Mouse (Mus musculus) lung, embryonic 16.5 days (tissue): ENCODE results near the gene Fkbp9. TPM values are rescaled to one million over a fixed set of nuclear protein-coding genes. Genes with fewer than 3 reads are reported as not detected.

Experiments
- ATAC-seq: fragments of 200-750 bp; cut with Nextera tagmentation; 2 replicates; pipeline ENCODE4 v1.8.0; 2017; ENCODE audit warnings: low read depth, mild to moderate bottlenecking, moderate library complexity
- H3K27ac ChIP-seq: fragments of 300-500 bp; sonication (generic); 2 replicates; pipeline ENCODE4 v1.5.1; 2014; ENCODE audit warnings: mild to moderate bottlenecking, control low read depth, low read length
- H3K27me3 ChIP-seq: fragments of 300-500 bp; sonication (generic); 2 replicates; pipeline ENCODE4 v1.6.1; 2014; ENCODE audit warnings: low read depth, low read length, mixed read lengths; ENCODE audit not compliant: control insufficient read depth, insufficient read depth
- H3K36me3 ChIP-seq: fragments of 300-500 bp; sonication (generic); 2 replicates; pipeline ENCODE4 v1.6.1; 2014; ENCODE audit warnings: low read length; ENCODE audit not compliant: control insufficient read depth, insufficient read depth
- H3K4me1 ChIP-seq: fragments of 300-500 bp; sonication (generic); replicated peaks from 2 replicates; pipeline ENCODE4 v1.6.1; 2014; ENCODE audit warnings: low read length, mixed read lengths; ENCODE audit not compliant: control insufficient read depth, insufficient read depth
- H3K4me2 ChIP-seq: fragments of 300-500 bp; sonication (generic); 2 replicates; pipeline ENCODE4 v1.6.1; 2014; ENCODE audit warnings: low read depth, low read length, control low read depth
- H3K4me3 ChIP-seq: fragments of 300-500 bp; sonication (generic); 2 replicates; pipeline ENCODE4 v1.5.1; 2014; ENCODE audit warnings: mild to moderate bottlenecking, low read length, control low read depth
- H3K9ac ChIP-seq: fragments of 300-500 bp; sonication (generic); 2 replicates; pipeline ENCODE4 v1.6.1; 2014; ENCODE audit warnings: low read length, control low read depth
- H3K9me3 ChIP-seq: fragments of 300-500 bp; sonication (generic); 2 replicates; pipeline ENCODE4 v1.6.1; 2016; ENCODE audit warnings: low read length; ENCODE audit not compliant: control insufficient read depth
- WGBS: fragments of 180-500 bp; shearing (Covaris S2); extraction: QIAGEN DNeasy Blood & Tissue Kit; methylation state at CpG from one replicate; pipeline ENCODE4 v1.1.7; 2014; 5-methylcytosine and 5-hydroxymethylcytosine counted together
- polyA plus RNA-seq: library from polyadenylated mRNA; unstranded; fragments of >200 nt; fragmentation: Nextera tagmentation; extraction: Ambion mirVana; gene quantifications from 2 replicates; pipeline ENCODE4 v1.2.1, GENCODE M21; 2015

Fkbp9 gene
- polyA plus RNA-seq, 1 experiment from 2014 or later: 184 TPM

DNA sequence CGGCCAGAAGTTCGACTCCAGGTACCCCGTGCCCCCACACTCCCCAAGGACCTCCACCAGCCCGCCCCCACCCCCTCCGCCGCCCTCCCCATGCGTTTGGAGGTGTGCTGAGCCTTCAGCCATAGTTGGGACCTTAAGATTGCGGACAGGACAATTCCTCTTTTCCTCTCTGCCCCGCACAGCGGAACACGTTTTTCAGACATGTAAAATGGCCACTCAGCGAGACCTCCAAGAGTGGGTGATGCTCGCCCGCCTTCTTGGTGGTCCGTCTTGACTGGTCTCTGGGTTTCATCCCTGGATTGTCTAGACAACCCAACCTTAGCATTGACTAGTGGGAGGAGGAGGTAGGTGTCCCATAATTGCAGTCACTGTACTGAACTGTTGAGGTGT lies 543 bp downstream of the Fkbp9 start:
- Histone ChIP-seq H3K9ac (peak overlapping the region; percentile 91), H3K4me3 (peak overlapping the region; percentile 83), H3K27me3 (no peaks in the 10 kb centered on the region), H3K4me2 (peak overlapping the region; percentile 69), H3K36me3 (peaks cover 2% of the 10 kb centered on the region), H3K4me1 (peaks cover 9% of the 10 kb centered on the region), H3K27ac (peak overlapping the region; percentile 92), H3K9me3 (no peaks in the 10 kb centered on the region)
- ATAC-seq: no peak; the same call in 1 of the 2 replicates
- 0% methylated on average over 15 of the region's 15 CpGs for WGBS

DNA sequence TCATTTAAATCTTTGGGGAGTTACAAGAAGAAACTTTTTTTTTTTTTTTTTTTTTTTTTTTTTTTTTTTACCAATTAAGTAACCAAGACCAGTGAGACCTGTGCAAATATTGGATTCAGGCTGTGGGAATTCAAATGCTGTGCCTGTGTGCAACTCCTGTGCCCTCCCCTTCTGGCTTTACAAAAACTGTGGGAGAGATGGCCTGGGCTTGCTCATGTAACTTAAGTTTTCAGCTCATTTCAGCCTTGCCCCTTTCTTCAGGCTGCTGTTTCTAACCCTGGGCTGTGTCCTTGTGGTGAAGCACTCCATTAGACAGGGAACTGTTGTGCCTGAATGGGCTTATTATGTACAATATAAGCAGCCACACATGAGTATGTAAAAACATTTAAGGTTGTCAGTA lies 971 bp downstream of the Fkbp9 start:
- H3K4me1 ChIP-seq: peaks cover 9% of the 10 kb centered on the region
- H3K9ac ChIP-seq: peak overlapping the region; percentile 91
- ATAC-seq: no peak
- no peaks in the 10 kb centered on the region for H3K9me3 ChIP-seq
- H3K4me3 ChIP-seq: peak overlapping the region; percentile 83
- H3K4me2 ChIP-seq: peak overlapping the region; percentile 69
- no peaks in the 10 kb centered on the region for H3K27me3 ChIP-seq
- H3K27ac ChIP-seq: no peak overlapping the region
- peaks cover 2% of the 10 kb centered on the region for H3K36me3 ChIP-seq

DNA sequence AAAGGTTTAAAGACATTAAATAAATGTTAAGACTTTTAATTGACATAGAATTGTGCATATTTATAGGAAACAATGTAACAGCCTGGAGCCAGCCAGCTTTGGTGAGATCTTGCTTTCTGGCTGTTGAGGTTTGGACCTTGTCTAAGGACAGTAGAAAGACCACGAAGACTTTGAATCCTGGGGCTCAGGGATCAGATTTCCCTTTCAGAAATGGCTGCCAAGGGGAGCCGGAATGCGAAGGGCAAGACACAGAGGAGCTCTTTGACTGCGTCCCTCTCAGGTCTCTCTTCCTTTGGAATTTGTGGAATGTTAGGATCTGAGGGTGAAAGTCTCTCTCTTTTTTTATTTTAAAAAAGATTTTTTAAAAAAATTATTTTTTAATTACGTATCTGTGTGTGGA lies 2.9 kb downstream of the Fkbp9 start:
- H3K9ac ChIP-seq: no peak overlapping the region
- no peak overlapping the region for H3K4me2 ChIP-seq
- no peak for ATAC-seq
- WGBS: 44% methylated on average over 5 of the region's 5 CpGs
- no peak overlapping the region; the same call in 1 of the 2 replicates for H3K27ac ChIP-seq
- H3K4me1 ChIP-seq: peaks cover 9% of the 10 kb centered on the region
- H3K4me3 ChIP-seq: no peak overlapping the region
- H3K9me3 ChIP-seq: no peaks in the 10 kb centered on the region
- H3K36me3 ChIP-seq: peaks cover 2% of the 10 kb centered on the region
- H3K27me3 ChIP-seq: no peaks in the 10 kb centered on the region

DNA sequence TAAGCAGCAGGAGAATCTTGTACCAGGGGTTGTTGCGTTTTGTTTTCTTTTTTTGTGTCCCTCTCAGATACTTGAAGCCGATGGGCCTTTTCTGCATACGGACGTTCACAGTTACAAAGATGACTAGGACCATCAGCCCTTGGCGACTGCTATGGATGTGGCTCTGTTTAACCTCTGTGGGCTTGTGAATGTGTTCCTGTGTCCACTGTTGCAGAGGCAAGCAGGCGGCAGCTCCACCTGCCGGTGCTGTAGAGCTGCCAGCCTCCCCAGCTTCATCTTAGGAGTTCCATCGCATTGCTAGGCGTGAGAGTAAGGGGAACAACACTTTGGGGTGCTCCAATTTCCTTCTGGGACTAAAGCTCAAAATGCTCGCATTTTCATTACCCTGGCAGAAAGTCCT lies 3.7 kb downstream of the Fkbp9 start:
- WGBS: 86% methylated on average over 10 of the region's 10 CpGs
- H3K27me3 ChIP-seq: no peaks in the 10 kb centered on the region
- ATAC-seq: no peak

DNA sequence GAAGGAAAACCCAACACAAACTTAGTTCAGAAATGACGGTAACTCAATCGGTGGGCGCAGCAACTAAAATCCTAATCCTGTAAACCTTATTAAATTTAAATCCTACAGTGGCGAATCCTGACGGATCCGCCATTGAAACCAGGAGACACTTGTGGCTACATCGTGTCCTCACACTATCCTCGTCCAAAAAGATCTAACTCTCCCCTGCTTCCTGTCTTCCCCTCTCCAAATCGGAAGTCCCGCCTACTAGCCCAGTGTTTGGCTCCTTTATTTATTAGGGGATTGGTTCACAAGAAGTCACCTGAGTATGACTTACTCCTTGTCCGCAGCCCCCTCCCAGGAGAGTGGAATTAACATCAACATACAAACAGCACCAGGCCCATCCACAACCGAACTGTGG lies 5.3 kb downstream of the Fkbp9 start:
- no peaks in the 10 kb centered on the region for H3K9me3 ChIP-seq
- 93% methylated on average over 12 of the region's 12 CpGs for WGBS
- no peaks in the 10 kb centered on the region for H3K27me3 ChIP-seq
- no peak overlapping the region for H3K4me3 ChIP-seq
- H3K4me1 ChIP-seq: peaks cover 9% of the 10 kb centered on the region
- H3K27ac ChIP-seq: no peak overlapping the region
- no peak for ATAC-seq
- no peak overlapping the region for H3K4me2 ChIP-seq
- H3K9ac ChIP-seq: no peak overlapping the region
- peaks cover 2% of the 10 kb centered on the region for H3K36me3 ChIP-seq

More for the DNA sequence above, 3.7 kb downstream of the Fkbp9 start:
- no peak overlapping the region for H3K27ac ChIP-seq
- H3K9ac ChIP-seq: no peak overlapping the region
- H3K36me3 ChIP-seq: peaks cover 2% of the 10 kb centered on the region
- no peak overlapping the region for H3K4me3 ChIP-seq
- no peak overlapping the region for H3K4me2 ChIP-seq
- H3K4me1 ChIP-seq: peaks cover 9% of the 10 kb centered on the region
- no peaks in the 10 kb centered on the region for H3K9me3 ChIP-seq

DNA sequence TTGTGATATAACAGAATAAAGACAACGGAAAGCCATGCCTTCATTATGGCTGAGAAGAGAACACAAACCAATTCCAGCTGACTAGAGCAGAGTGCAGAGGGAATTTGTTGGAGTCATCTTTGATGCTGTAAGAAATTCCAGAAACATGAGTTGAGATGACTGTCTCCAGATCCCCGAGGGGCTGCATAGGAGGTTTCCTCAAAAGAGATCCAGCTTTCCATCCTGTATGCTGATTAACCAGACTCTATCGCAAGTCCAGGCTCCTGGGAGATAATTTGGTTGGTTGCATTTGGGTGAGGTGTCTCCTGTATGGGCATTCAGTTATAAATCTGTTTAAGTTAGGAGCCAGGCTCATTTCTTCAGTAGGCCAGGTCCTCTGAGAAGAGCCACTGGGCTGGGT lies 5.8 kb downstream of the Fkbp9 start:
- Histone ChIP-seq H3K9me3 (no peaks in the 10 kb centered on the region), H3K27ac (no peak overlapping the region), H3K4me3 (no peak overlapping the region), H3K36me3 (peaks cover 2% of the 10 kb centered on the region), H3K4me2 (no peak overlapping the region), H3K4me1 (peaks cover 9% of the 10 kb centered on the region), H3K27me3 (no peaks in the 10 kb centered on the region), H3K9ac (no peak overlapping the region)
- no peak for ATAC-seq
- WGBS: 91% methylated on average over 3 of the region's 3 CpGs

DNA sequence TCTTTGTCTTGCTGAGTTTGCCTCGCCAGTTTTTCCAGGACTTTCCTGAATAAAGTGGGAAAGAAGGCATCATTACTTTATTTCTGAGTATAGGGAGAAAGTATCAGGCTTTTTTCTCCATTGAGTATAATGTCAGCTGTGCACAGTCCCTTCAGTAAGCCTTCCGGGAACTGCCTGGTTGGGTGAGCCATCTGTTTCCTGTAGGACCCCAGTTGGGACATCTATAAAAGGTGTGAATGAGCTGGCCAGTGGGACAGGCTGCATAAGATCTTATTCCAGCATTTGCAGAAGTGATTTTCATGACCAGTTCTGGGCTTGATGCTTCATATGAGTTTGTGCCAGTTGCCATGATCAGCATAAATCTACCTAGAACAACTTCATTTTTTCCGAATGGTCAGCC lies 11.4 kb downstream of the Fkbp9 start:
- Histone ChIP-seq H3K36me3 (peaks cover 6% of the 10 kb centered on the region; the same call in 1 of the 2 replicates), H3K27me3 (no peaks in the 10 kb centered on the region), H3K4me3 (no peak overlapping the region), H3K4me2 (no peak overlapping the region), H3K27ac (no peak overlapping the region), H3K4me1 (no peaks in the 10 kb centered on the region), H3K9ac (no peak overlapping the region), H3K9me3 (no peaks in the 10 kb centered on the region)
- ATAC-seq: no peak
- 89% methylated on average over 3 of the region's 3 CpGs for WGBS

DNA sequence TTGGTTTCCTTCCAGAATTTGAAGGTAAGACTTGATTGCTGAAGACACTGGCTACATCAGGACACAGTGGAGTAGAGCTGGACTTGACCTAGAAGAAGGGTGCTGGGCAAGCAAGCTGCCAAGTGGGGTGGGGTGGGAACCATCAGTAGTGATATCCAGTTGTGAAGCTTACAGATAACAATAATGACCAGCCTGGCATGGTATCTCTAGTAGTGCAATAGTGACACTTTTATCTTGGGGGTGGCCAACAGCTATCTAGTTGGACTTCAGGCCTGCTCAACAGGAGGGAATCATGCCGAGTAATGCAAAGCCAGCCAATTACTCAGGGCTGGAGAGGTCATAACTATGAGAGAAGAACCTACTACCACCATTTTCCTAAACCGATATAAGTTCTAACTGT lies 12.5 kb downstream of the Fkbp9 start:
- ATAC-seq: no peak
- Histone ChIP-seq H3K9ac (no peak overlapping the region), H3K4me1 (no peaks in the 10 kb centered on the region), H3K27me3 (no peaks in the 10 kb centered on the region), H3K27ac (no peak overlapping the region), H3K4me2 (no peak overlapping the region), H3K36me3 (peaks cover 6% of the 10 kb centered on the region; the same call in 1 of the 2 replicates), H3K4me3 (no peak overlapping the region), H3K9me3 (no peaks in the 10 kb centered on the region)
- 86% methylated on average over 2 of the region's 2 CpGs for whole genome bisulfite sequencing

DNA sequence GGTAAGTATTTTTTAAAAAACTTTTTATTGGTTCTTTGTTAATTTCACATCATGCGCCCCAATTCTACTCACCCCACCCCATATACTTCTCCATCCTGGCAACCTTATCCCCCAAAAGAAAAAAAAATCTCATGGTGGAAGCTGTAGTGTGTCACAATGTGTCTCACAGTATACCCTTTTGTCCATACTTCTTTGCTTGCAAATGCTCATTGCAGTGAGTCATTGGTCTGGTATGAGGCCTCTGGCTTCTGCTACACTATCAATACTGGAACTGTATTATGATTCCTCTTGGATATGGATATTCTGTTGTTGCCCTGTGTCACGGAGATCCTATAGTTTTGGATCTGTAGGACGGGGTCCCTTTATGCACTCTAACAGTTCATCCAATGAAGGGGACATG lies 17.1 kb downstream of the Fkbp9 start:
- H3K4me3 ChIP-seq: no peak overlapping the region
- no peak overlapping the region for H3K9ac ChIP-seq
- no peaks in the 10 kb centered on the region for H3K27me3 ChIP-seq
- H3K4me1 ChIP-seq: no peaks in the 10 kb centered on the region
- H3K27ac ChIP-seq: no peak overlapping the region
- H3K4me2 ChIP-seq: no peak overlapping the region
- H3K9me3 ChIP-seq: no peaks in the 10 kb centered on the region
- 0 out of 2 replicates have a peak, but pooled peaks have one; percentile 28 for ATAC-seq
- WGBS: 83% methylated on average over 3 of the region's 3 CpGs
- peaks cover 7% of the 10 kb centered on the region; the same call in 1 of the 2 replicates for H3K36me3 ChIP-seq

DNA sequence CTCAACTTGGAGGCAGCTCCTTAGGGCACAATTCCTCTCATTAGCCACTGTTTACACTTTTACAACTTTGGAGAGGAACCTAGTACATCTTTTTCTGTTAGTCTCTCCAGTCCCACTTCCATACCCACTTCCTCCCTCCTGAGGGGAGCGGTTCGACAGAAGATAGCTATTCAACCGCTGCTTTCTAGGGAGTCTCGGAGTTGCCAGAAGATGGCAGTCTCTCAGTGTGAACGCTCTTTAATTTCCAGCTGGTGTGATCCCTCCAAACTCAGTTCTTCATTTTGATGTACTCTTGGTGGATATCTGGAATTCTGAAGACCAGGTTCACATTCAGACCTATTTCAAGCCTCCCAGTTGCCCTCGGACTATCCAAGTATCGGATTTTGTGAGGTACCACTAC lies 18.5 kb downstream of the Fkbp9 start:
- ATAC-seq: no peak
- 77% methylated on average over 7 of the region's 7 CpGs for WGBS
- Histone ChIP-seq H3K27ac (no peak overlapping the region), H3K4me2 (no peak overlapping the region), H3K4me3 (no peak overlapping the region), H3K9ac (no peak overlapping the region), H3K27me3 (no peaks in the 10 kb centered on the region), H3K4me1 (no peaks in the 10 kb centered on the region), H3K36me3 (peaks cover 7% of the 10 kb centered on the region; the same call in 1 of the 2 replicates), H3K9me3 (no peaks in the 10 kb centered on the region)
